Mouse (Mus musculus) hindbrain, embryonic 12.5 days (tissue): ENCODE results near the gene Fam90a1b. TPM values are rescaled to one million over a fixed set of nuclear protein-coding genes. Genes with fewer than 3 reads are reported as not detected.
A peak's percentile ranks its signal among the peaks of the same experiment; 100 is the strongest.
"Not testable (repeated sequence)": the region's sequence is repeated elsewhere in the genome, so short reads cannot be mapped to it uniquely, and the experiment has no call there.

ENCODE experiments used
- ATAC-seq: fragments of 200-750 bp; cut with Nextera tagmentation; 2 replicates; pipeline ENCODE4 v1.8.0; 2017; ENCODE audit warnings: moderate TSS enrichment; ENCODE audit not compliant: low FRiP score
- H3K27ac ChIP-seq: fragments of 300-500 bp; sonication (generic); 2 replicates; pipeline ENCODE4 v1.5.1; 2016; ENCODE audit warnings: mild to moderate bottlenecking
- H3K27me3 ChIP-seq: fragments of 300-500 bp; sonication (generic); 2 replicates; pipeline ENCODE4 v1.6.1; 2016; ENCODE audit warnings: mild to moderate bottlenecking
- H3K36me3 ChIP-seq: fragments of 300-500 bp; sonication (generic); 2 replicates; pipeline ENCODE4 v1.6.1; 2016; ENCODE audit warnings: mild to moderate bottlenecking
- H3K4me1 ChIP-seq: fragments of 300-500 bp; sonication (generic); 2 replicates; pipeline ENCODE4 v1.6.1; 2016
- H3K4me2 ChIP-seq: fragments of 300-500 bp; sonication (generic); replicated peaks from 2 replicates; pipeline ENCODE4 v1.6.1; 2016; ENCODE audit warnings: mild to moderate bottlenecking
- H3K4me3 ChIP-seq: fragments of 300-500 bp; sonication (generic); 2 replicates; pipeline ENCODE4 v1.5.1; 2016; ENCODE audit warnings: mild to moderate bottlenecking
- H3K9ac ChIP-seq: fragments of 300-500 bp; sonication (generic); 2 replicates; pipeline ENCODE4 v1.6.1; 2016; ENCODE audit warnings: mild to moderate bottlenecking, moderate library complexity
- H3K9me3 ChIP-seq: fragments of 300-500 bp; sonication (generic); replicated peaks from 2 replicates; pipeline ENCODE4 v1.6.1; 2016; ENCODE audit warnings: mild to moderate bottlenecking
- WGBS: fragments of 180-500 bp; shearing (Covaris S2); methylation state at CpG from one replicate; pipeline ENCODE4 v1.1.7; 2016; 5-methylcytosine and 5-hydroxymethylcytosine counted together
- microRNA-seq: library from miRNA; unstranded; fragments of <30 nt; microRNA quantifications from one replicate; pipeline ENCODE4, GENCODE M21; 2017
- polyA plus RNA-seq: library from polyadenylated mRNA; unstranded; fragments of >200 nt; fragmentation: Nextera tagmentation; extraction: Ambion mirVana; gene quantifications from 2 replicates; pipeline ENCODE4 v1.2.1, GENCODE M21; 2016

Fam90a1b gene
- 0.12 TPM in 1 of 2 replicates, not detected in the other for polyA plus RNA-seq

DNA sequence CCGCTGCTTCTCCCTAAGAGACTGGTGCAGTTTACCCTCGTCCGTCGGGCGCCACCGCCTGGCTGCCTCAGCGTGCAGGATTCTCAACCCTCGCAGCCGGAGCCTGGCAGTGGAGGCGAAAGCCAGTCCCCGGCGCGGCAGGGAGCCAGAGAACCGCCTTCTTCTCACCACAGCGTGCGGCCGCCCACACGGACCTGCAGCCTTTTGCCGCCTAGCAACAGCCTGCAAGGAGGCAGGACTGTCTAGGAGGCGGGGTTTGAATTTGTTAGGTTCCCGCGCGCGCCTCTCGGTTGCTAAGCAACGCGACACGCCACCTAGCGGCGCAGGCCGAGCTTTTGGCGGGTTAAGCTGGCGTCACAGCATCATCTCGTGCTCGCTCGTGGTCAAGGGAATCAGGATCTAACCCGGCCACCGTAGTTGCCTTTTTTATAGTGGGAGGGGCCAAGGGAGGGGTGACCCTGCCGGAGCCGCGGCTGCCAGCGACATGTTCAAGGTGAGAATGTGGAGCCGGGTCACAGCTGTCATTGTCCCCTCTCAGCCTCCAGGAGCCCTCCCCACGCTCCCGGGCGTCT lies at the start of gene Fam90a1b, which contains the start of gene Apoo:
Gene Fam90a1b (minus strand): TSS at position 108 of the 572 bp plus-strand sequence.
Gene Apoo (plus strand): TSS at position 448 of the 572 bp plus-strand sequence.
- Histone ChIP-seq H3K4me3 (peak within 1 kb of the TSS; percentile 52), H3K27ac (peak within 1 kb of the TSS; percentile 70), H3K4me2 (peak within 1 kb of the TSS; percentile 51), H3K9ac (peak within 1 kb of the TSS; percentile 65), H3K4me1 (no peaks in the 10 kb centered on the region), H3K9me3 (no peaks in the 10 kb centered on the region), H3K36me3 (no peaks in the 10 kb centered on the region), H3K27me3 (peaks cover 76% of the 10 kb centered on the region)
- ATAC-seq = peak; percentile 99
- WGBS = 20% methylated on average over 46 of the region's 46 CpGs

DNA sequence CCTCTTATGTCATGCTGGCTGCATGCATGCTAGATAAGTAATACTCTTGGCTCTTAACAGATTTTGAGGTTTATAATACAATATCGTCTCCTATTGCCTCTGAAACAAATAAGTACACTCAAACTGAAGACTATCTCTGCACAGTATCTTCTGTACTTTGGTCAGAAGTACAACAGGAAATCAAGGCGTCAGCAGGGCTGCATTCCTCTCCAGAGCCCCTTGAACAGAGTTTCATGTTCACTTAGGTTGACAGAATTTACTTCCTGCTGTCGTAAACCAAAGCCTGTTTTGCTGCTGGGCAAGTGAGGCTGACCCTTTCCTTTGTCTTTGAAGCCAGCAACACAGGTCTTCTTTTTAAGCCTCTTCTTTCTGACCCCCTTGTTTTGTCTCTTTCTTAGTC lies 42.4 kb upstream of the Fam90a1b start:
- H3K27ac ChIP-seq = no peak overlapping the region
- H3K9ac ChIP-seq = no peak overlapping the region
- H3K9me3 ChIP-seq = no peaks in the 10 kb centered on the region
- H3K4me2 ChIP-seq = no peak overlapping the region
- 43% methylated on average over 3 of the region's 3 CpGs for WGBS
- H3K36me3 ChIP-seq = no peaks in the 10 kb centered on the region
- ATAC-seq = no peak
- peaks cover 8% of the 10 kb centered on the region; the same call in 1 of the 2 replicates for H3K27me3 ChIP-seq
- no peaks in the 10 kb centered on the region for H3K4me1 ChIP-seq
- no peak overlapping the region for H3K4me3 ChIP-seq

DNA sequence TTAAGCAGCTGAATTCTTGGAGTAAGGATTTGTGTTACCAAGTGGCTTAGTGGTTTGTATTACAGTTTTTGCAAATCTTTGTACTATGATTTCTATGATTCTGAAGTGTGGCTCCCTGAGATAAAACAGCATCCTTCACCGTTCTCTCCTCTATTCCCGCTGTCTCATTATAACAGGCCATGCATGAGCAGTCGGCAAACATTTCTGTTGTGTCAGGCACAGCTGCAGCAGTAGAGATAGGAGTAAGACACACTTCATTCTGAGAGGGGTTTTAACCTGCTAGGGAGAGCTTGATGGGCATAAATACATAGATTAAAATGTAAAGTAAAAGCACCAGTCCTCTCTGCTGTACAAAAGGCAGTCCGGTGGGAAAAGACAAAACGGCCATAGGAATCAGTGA lies 12.2 kb upstream of the Fam90a1b start:
- WGBS = 70% methylated on average over 5 of the region's 5 CpGs
- no peaks in the 10 kb centered on the region for H3K9me3 ChIP-seq
- peaks cover 41% of the 10 kb centered on the region for H3K27me3 ChIP-seq
- no peak overlapping the region for H3K9ac ChIP-seq
- H3K4me2 ChIP-seq = no peak overlapping the region
- H3K36me3 ChIP-seq = 0 out of 2 replicates have a peak, but pooled peaks cover 8% of the 10 kb centered on the region
- no peaks in the 10 kb centered on the region for H3K4me1 ChIP-seq
- H3K4me3 ChIP-seq = no peak overlapping the region
- peak; percentile 56; the same call in 1 of the 2 replicates for ATAC-seq
- no peak overlapping the region for H3K27ac ChIP-seq

DNA sequence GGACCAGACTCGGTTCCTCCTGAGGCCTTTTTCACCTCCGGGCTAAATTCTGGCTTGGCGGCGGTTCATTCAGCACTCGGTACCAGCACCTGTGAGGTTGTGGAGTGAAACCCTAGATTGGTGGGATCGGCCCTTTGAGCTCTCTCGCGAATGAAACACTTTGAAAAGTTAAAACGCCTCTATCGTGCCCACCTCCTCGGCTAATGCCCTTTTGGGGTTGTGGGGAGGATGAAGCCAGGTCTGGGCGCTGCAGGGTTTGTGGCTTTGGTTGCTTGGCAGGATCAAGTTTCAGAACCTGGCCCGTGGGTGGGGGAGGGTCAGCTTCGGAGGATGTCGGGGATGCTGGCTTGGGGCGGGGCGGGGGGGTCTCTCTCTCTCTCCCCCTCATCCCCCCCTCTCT lies 671 bp upstream of the Fam90a1b start:
- H3K27ac ChIP-seq = peak overlapping the region; percentile 70
- peak overlapping the region; percentile 51 for H3K4me2 ChIP-seq
- H3K4me1 ChIP-seq = no peaks in the 10 kb centered on the region
- peaks cover 71% of the 10 kb centered on the region for H3K27me3 ChIP-seq
- no peaks in the 10 kb centered on the region for H3K36me3 ChIP-seq
- peak overlapping the region; percentile 52 for H3K4me3 ChIP-seq
- ATAC-seq = no peak; the same call in 1 of the 2 replicates
- no peaks in the 10 kb centered on the region for H3K9me3 ChIP-seq
- peak overlapping the region; percentile 65 for H3K9ac ChIP-seq
- 39% methylated on average over 15 of the region's 17 CpGs for WGBS

DNA sequence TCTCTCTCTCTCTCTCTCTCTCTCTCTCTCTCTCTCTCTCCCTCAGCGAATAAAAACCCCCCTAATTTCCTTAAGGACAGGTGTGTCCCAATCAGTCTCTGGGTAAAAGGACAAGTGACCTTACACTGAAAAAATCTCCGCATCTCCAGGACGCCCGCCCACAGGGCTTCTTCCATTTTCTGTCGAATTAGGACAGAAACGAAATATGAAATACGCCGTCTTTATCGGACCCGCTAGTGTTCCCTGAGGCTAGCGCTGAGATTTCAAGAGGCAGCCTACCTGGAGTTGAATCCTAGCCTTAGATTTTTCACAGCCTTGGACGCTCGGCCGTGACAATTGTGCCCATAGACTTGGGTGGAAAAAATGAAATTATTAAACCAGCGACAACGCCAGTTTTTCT lies 548 bp downstream of the Fam90a1b start:
- ATAC-seq = no peak
- Histone ChIP-seq H3K9me3 (no peaks in the 10 kb centered on the region), H3K27ac (no peak overlapping the region), H3K36me3 (no peaks in the 10 kb centered on the region), H3K27me3 (peaks cover 74% of the 10 kb centered on the region), H3K4me1 (no peaks in the 10 kb centered on the region), H3K4me2 (peak overlapping the region; percentile 49), H3K9ac (no peak overlapping the region), H3K4me3 (peak overlapping the region; percentile 52)
- WGBS = 15% methylated on average over 16 of the region's 16 CpGs

DNA sequence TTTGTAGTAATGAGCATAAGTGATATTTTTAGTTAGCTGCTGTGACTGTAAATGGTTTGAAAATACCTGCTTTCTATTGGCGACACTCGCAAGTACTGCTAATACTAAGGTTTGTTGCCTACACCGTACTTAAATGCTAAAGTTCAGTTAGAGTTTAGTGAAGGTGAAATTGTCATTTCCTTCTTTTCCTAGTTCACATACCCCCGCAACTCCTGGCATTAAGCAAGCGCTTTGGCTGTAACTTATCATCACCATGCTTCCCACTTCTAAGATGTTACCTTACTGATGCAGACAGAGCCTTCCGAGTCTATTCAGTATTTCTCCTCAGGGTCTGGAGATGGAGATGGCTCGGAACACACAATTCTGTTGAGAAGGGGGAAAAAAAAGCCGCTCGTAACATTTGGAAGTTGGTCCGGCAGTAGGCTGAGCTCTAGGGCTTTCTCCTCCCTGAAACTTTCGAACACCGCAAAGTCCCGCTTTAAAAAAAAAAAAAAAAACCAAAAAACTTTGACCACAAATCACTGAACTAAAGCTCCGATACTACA lies 1.1 kb downstream of the Fam90a1b start:
- 32% methylated on average over 14 of the region's 14 CpGs for WGBS

DNA sequence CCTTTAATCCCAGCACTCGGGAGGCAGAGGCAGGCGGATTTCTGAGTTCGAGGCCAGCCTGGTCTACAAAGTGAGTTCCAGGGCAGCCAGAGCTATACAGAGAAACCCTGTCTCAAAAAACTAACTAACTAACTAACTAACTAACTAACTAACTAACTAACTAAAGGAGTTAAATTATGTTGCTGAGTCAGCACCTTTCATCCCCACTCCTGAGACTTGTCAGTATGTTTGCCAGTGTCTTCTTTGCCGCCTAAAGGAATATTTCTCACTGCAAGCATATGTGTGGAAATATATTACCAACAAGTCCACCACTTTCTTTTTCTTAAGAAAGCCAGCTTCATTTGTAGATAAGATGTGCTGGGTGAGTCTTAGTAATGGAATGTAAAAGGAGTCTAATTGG lies 22.9 kb downstream of the Fam90a1b start:
- not testable (repeated sequence) for H3K9me3 ChIP-seq, ATAC-seq, H3K27ac ChIP-seq, H3K4me1 ChIP-seq, H3K9ac ChIP-seq, H3K36me3 ChIP-seq, H3K4me3 ChIP-seq, H3K4me2 ChIP-seq
- 99% methylated on average over 4 of the region's 4 CpGs for WGBS
- peaks cover 53% of the 10 kb centered on the region for H3K27me3 ChIP-seq

More for the DNA sequence above, 1.1 kb downstream of the Fam90a1b start:
- Histone ChIP-seq H3K4me3 (0 out of 2 replicates have a peak overlapping the region, but pooled peaks have one; percentile 52), H3K9ac (no peak overlapping the region), H3K27ac (no peak overlapping the region), H3K27me3 (peaks cover 74% of the 10 kb centered on the region), H3K9me3 (no peaks in the 10 kb centered on the region), H3K4me2 (peak overlapping the region; percentile 49), H3K4me1 (no peaks in the 10 kb centered on the region), H3K36me3 (no peaks in the 10 kb centered on the region)
- ATAC-seq = no peak

DNA sequence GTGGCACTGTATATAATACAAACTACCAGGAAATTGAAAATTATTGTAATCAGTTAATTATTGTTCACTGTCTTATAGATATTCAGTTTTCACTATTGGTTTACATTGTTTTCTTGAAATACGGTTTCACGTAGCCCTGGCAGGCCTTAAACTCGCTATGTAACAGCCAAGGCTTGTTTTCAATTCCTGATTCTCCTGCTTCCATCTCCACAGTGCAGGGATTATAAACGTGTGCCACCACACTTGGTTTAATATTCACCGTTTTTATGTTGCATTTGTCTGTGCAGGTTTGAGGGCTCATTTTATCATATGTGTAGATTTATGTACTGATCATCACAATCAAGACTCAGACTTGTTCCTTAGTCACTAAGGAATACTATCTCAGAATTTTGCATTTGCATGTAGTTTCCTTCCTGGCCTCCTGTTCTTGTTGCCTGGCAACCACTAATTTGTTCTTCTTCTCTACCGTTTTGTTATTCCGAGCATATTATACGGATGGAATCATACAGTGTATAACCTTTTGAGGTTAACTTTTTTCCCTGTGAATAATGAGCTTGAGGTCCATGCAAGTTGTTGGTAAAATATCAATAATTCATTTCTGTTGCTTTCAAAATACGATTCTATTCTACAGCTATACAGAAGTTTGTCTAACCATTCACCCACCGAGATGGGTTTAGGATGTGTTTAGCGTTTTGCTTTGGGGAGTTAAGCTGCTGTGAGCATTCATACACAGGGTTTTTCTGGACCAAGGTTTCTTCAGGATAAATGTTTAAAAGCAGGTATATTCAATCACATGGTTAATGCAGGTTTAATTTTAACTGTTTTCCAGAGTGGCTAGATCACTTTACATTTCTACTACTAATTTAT lies 45.3 kb downstream of the Fam90a1b start:
- Histone ChIP-seq H3K27ac (no peak overlapping the region), H3K36me3 (no peaks in the 10 kb centered on the region), H3K9ac (no peak overlapping the region), H3K27me3 (peaks cover 63% of the 10 kb centered on the region), H3K4me3 (no peak overlapping the region), H3K9me3 (no peaks in the 10 kb centered on the region), H3K4me2 (no peak overlapping the region), H3K4me1 (no peaks in the 10 kb centered on the region)
- WGBS = 66% methylated on average over 11 of the region's 11 CpGs
- no peak for ATAC-seq

Small RNAs within 50 kb of the gene (microRNA-seq; reads per million reads assigned to microRNA genes)
- not detected for gene Gm44477

Other genes starting within 250 kb of the Fam90a1b start
- 26.4 and 28.2 TPM in 2 replicates for gene Zfx, start 243.1 kb downstream of the Fam90a1b start, polyA plus RNA-seq
- 98.6 and 99.0 TPM in 2 replicates for gene Eif2s3x, start 153.9 kb downstream of the Fam90a1b start, polyA plus RNA-seq
- 11.0 and 12.9 TPM in 2 replicates for gene Klhl15, start 132.2 kb downstream of the Fam90a1b start, polyA plus RNA-seq
- gene Apoo, start 340 bp upstream of the Fam90a1b start, polyA plus RNA-seq = 109 and 112 TPM in 2 replicates
- gene Maged1, start 175.4 kb upstream of the Fam90a1b start, polyA plus RNA-seq = 955 and 1,015 TPM in 2 replicates